Mouse (Mus musculus) CH12.LX (cell line): ENCODE measurements around the gene Myo1g. TPM values are rescaled to one million over a fixed set of nuclear protein-coding genes. Genes with fewer than 3 reads are reported as not detected.
A peak's percentile ranks its signal among the peaks of the same experiment; 100 is the strongest.

Experiments
- DNase-seq: peaks from one replicate; pipeline ENCODE4 v3.0.0-alpha.2; 2013; ENCODE audit errors: extremely low read depth
- H3K27ac ChIP-seq: 2 replicates; pipeline ENCODE4 v1.5.1; 2012; ENCODE audit warnings: low read depth, mild to moderate bottlenecking, control low read depth, moderate library complexity; ENCODE audit not compliant: insufficient read depth
- H3K27me3 ChIP-seq: replicated peaks from 2 replicates; pipeline ENCODE3; 2012; ENCODE audit warnings: inconsistent platforms
- H3K36me3 ChIP-seq, 2 experiments: replicated peaks in 1 of 2; 2 replicates each; pipeline versions ENCODE3 to v1.6.1; 2012; ENCODE audit warnings: inconsistent platforms in 1 of 2, low read length in 1 of 2, mild to moderate bottlenecking in 1 of 2, mixed read lengths in 1 of 2, moderate library complexity in 1 of 2; ENCODE audit not compliant: control insufficient read depth in 1 of 2, insufficient read depth in 1 of 2
- H3K4me1 ChIP-seq, 2 experiments: 2 replicates each; pipeline ENCODE4 v1.6.1; 2012; ENCODE audit warnings: inconsistent platforms in 1 of 2, moderate library complexity in 1 of 2; ENCODE audit not compliant: insufficient read depth in 2 of 2, control insufficient read depth in 1 of 2
- H3K4me2 ChIP-seq: 2 replicates; pipeline ENCODE4 v1.6.1; 2012; ENCODE audit warnings: low read depth, mild to moderate bottlenecking, control low read depth; ENCODE audit not compliant: poor library complexity, insufficient read depth, severe bottlenecking
- H3K4me3 ChIP-seq, 3 experiments: fragments of 150-350 bp in 1 of 3; sonication (generic) in 1 of 3; replicated peaks in 1 of 3; 2 replicates each; pipeline versions ENCODE3 to v1.5.1; 2011 to 2012; ENCODE audit warnings: low read depth in 2 of 3, low read length in 2 of 3, mild to moderate bottlenecking in 2 of 3, moderate library complexity in 2 of 3, control low read depth in 1 of 3, improper control_type of control experiment in 1 of 3, inconsistent platforms in 1 of 3, mixed read lengths in 1 of 3; ENCODE audit not compliant: poor library complexity in 1 of 3
- H3K79me2 ChIP-seq: replicated peaks from 2 replicates; pipeline ENCODE4 v1.6.1; 2012; ENCODE audit warnings: mild to moderate bottlenecking, moderate library complexity; ENCODE audit not compliant: control insufficient read depth, poor library complexity, insufficient read depth, severe bottlenecking; ENCODE audit errors: extremely low read depth
- H3K9ac ChIP-seq: 2 replicates; pipeline ENCODE4 v1.6.1; 2012; ENCODE audit warnings: low read depth, mild to moderate bottlenecking, control low read depth, moderate library complexity; ENCODE audit not compliant: insufficient read depth
- H3K9me3 ChIP-seq: replicated peaks from 2 replicates; pipeline ENCODE3; 2012; ENCODE audit warnings: low read length, inconsistent platforms, mixed read lengths
- CHD1 ChIP-seq: IDR thresholded peaks from 2 replicates; pipeline ENCODE4 v1.6.1; 2012; ENCODE audit warnings: low read depth, low read length, improper control_type of control experiment, inconsistent platforms
- CHD2 ChIP-seq: IDR thresholded peaks from 2 replicates; pipeline ENCODE4 v1.6.1; 2011; ENCODE audit warnings: low read length, improper control_type of control experiment
- CTCF ChIP-seq, 2 experiments: IDR thresholded peaks in 1 of 2; conservative IDR thresholded peaks in 1 of 2; 2 replicates each; pipeline ENCODE4 v1.5.1; 2011 to 2012; ENCODE audit warnings: low read depth in 2 of 2, low read length in 2 of 2, improper control_type of control experiment in 1 of 2, inconsistent platforms in 1 of 2, mild to moderate bottlenecking in 1 of 2, moderate library complexity in 1 of 2
- E2F4 ChIP-seq: IDR thresholded peaks from 2 replicates; pipeline ENCODE4 v1.6.1; 2011; ENCODE audit warnings: low read depth, low read length, improper control_type of control experiment; ENCODE audit not compliant: insufficient replicate concordance
- ETS1 ChIP-seq: conservative IDR thresholded peaks from 2 replicates; pipeline ENCODE4 v1.6.1; 2012; ENCODE audit warnings: low read depth, mild to moderate bottlenecking, inconsistent platforms, low read length, improper control_type of control experiment, moderate library complexity
- GABPA ChIP-seq: IDR thresholded peaks from 2 replicates; pipeline ENCODE4 v1.6.1; 2012; ENCODE audit warnings: low read depth, low read length, improper control_type of control experiment, inconsistent platforms; ENCODE audit not compliant: insufficient replicate concordance
- HCFC1 ChIP-seq: IDR thresholded peaks from 2 replicates; pipeline ENCODE4 v1.6.1; 2012; ENCODE audit warnings: low read depth, mild to moderate bottlenecking, inconsistent platforms, low read length, improper control_type of control experiment
- JUN ChIP-seq: IDR thresholded peaks from 2 replicates; pipeline ENCODE4 v1.6.1; 2011; ENCODE audit warnings: low read depth, mild to moderate bottlenecking, low read length, improper control_type of control experiment, moderate library complexity; ENCODE audit not compliant: insufficient read depth
- KAT2A ChIP-seq: IDR thresholded peaks from 2 replicates; pipeline ENCODE4 v1.6.1; 2012; ENCODE audit warnings: low read length, improper control_type of control experiment, inconsistent platforms; ENCODE audit not compliant: insufficient replicate concordance
- MAX ChIP-seq: IDR thresholded peaks from 2 replicates; pipeline ENCODE4 v1.6.1; 2011; ENCODE audit warnings: low read length, improper control_type of control experiment
- MAZ ChIP-seq: IDR thresholded peaks from 2 replicates; pipeline ENCODE4 v1.6.1; 2012; ENCODE audit warnings: low read depth, mild to moderate bottlenecking, inconsistent platforms, low read length, improper control_type of control experiment, moderate library complexity
- MXI1 ChIP-seq: IDR thresholded peaks from 2 replicates; pipeline ENCODE4 v1.6.1; 2011; ENCODE audit warnings: mild to moderate bottlenecking, low read depth, low read length, improper control_type of control experiment
- MYC ChIP-seq: IDR thresholded peaks from 2 replicates; pipeline ENCODE4 v1.6.1; 2011; ENCODE audit warnings: low read depth, mild to moderate bottlenecking, improper control_type of control experiment, low read length
- PAX5 ChIP-seq: IDR thresholded peaks from 2 replicates; pipeline ENCODE4 v1.6.1; 2012; ENCODE audit warnings: low read length, inconsistent platforms, mixed read lengths
- POLR2A ChIP-seq: IDR thresholded peaks from 2 replicates; pipeline ENCODE4 v1.6.1; 2011; ENCODE audit warnings: low read depth, mild to moderate bottlenecking, improper control_type of control experiment, low read length
- POLR2AphosphoS2 ChIP-seq: IDR thresholded peaks from 2 replicates; pipeline ENCODE4 v1.6.1; 2011; ENCODE audit warnings: low read depth, low read length, improper control_type of control experiment
- RCOR1 ChIP-seq: conservative IDR thresholded peaks from 2 replicates; pipeline ENCODE4 v1.6.1; 2012; ENCODE audit warnings: low read depth, mild to moderate bottlenecking, inconsistent platforms, low read length, improper control_type of control experiment
- TBP ChIP-seq: conservative IDR thresholded peaks from 2 replicates; pipeline ENCODE4 v1.6.1; 2011; ENCODE audit warnings: low read depth, low read length, improper control_type of control experiment
- TCF12 ChIP-seq: IDR thresholded peaks from 2 replicates; pipeline ENCODE4 v1.6.1; 2014; ENCODE audit warnings: low read depth, mild to moderate bottlenecking, inconsistent platforms, low read length, improper control_type of control experiment
- UBTF ChIP-seq: IDR thresholded peaks from 2 replicates; pipeline ENCODE4 v1.6.1; 2012; ENCODE audit warnings: low read depth, mild to moderate bottlenecking, inconsistent platforms, low read length, improper control_type of control experiment, moderate library complexity
- USF2 ChIP-seq: conservative IDR thresholded peaks from 2 replicates; pipeline ENCODE4 v1.6.1; 2011; ENCODE audit warnings: low read depth, low read length, improper control_type of control experiment
- ZC3H11A ChIP-seq: IDR thresholded peaks from 2 replicates; pipeline ENCODE4 v1.6.1; 2012; ENCODE audit warnings: low read depth, mild to moderate bottlenecking, inconsistent platforms, low read length, improper control_type of control experiment
- ZNF384 ChIP-seq: IDR thresholded peaks from 2 replicates; pipeline ENCODE4 v1.6.1; 2012; ENCODE audit warnings: low read depth, low read length, improper control_type of control experiment, inconsistent platforms
- dilution Hi-C: fragments of 300-500 bp; cut with MboI; formaldehyde crosslinking; loops from 2 replicates; pipeline ENCODE4 v1.14.3; 2020; ENCODE audit warnings: low sequenced_read_pairs; ENCODE audit not compliant: extremely low pct_unique_long_range_greater_than_20kb, extremely low pct_ligation_motif_present
- in situ Hi-C: fragments of 300-500 bp; cut with MboI; formaldehyde crosslinking; loops from 3 replicates; pipeline ENCODE4 v1.14.3; 2019; ENCODE audit warnings: low sequenced_read_pairs, low pct_ligation_motif_present, low pct_unique_long_range_greater_than_20kb, mixed read lengths
- polyA plus RNA-seq: library from polyadenylated mRNA; unstranded; fragments of >175 nt; gene quantifications from 2 replicates; pipeline ENCODE4 v1.2.1, GENCODE M21; 2012; ENCODE audit warnings: low read depth; ENCODE audit not compliant: insufficient read length
- total RNA-seq, 2 experiments: library from RNA; depleted of rRNA; stranded (reverse); fragments of 300-350 nt in 1 of 2; fragments of >200 nt in 1 of 2; gene quantifications; 2 replicates each; pipeline ENCODE4 v1.2.3; 2012 to 2014

Myo1g gene
- total and polyA plus RNA-seq, 3 experiments = 268 to 335 (median 284) TPM

- no peak overlapping the region for H3K4me2 ChIP-seq
- peaks cover 22% of the 10 kb centered on the region for H3K79me2 ChIP-seq
- H3K36me3 ChIP-seq = peaks cover 9 to 16% of the 10 kb centered on the region in 2 experiments
- no peak overlapping the region for H3K9ac ChIP-seq
- no peak overlapping the region for H3K27ac ChIP-seq
- H3K27me3 ChIP-seq = no peaks in the 10 kb centered on the region
- H3K9me3 ChIP-seq = peaks cover 5% of the 10 kb centered on the region
- DNase-seq = no peak
- dilution Hi-C loops (no loop called here), in situ Hi-C loops (no loop called here)
- TF ChIP-seq ZC3H11A (no peak), GABPA (no peak), ZNF384 (no peak), CTCF (conservative IDR thresholded peaks at IDR 0.05 in 1 of 2, IDR thresholded peaks at IDR 0.05 in 1 of 2; ENCODE audit: low read depth in 2 of 2, low read length in 2 of 2) (no peak), TCF12 (no peak), JUN (no peak), RCOR1 (no peak), USF2 (no peak), E2F4 (no peak), KAT2A (no peak), HCFC1 (no peak), TBP (no peak), UBTF (no peak), ETS1 (no peak), POLR2AphosphoS2 (no peak), CHD2 (no peak), CHD1 (no peak), POLR2A (no peak), MAZ (no peak), PAX5 (no peak)
- TF ChIP-seq, all 38 proteins: peak for 0
- Histone ChIP-seq H3K4me1 (peaks cover 1 to 17% of the 10 kb centered on the region in 2 experiments; a peak in 3 of 4 replicates), H3K4me3 (no peak overlapping the region)
These were observed 10.0 kb upstream of the Myo1g start for GRCm38 (mm10) chr11:6530746-6531145.

DNA sequence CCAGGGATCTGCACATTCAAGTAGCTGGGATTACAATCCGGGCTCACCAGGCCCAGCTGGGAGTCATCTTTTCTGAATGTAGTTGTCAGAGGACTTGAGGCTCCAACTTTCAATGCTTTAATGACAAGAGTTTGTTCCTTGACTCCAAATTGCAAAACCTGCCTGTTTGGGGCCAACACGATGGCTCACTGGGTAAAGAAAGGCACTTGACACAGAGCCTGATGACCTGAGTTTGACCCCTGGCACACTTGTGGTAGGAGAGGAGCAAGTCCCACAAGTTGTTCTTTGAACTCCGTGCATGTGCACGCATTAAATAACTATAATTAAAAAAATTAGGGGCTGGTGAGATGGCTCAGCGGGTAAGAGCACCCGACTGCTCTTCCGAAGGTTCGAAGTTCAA, 9.2 kb upstream of the Myo1g start:
- no peak for DNase-seq
- H3K4me1 ChIP-seq = peaks cover 5 to 24% of the 10 kb centered on the region in 2 experiments
- TF ChIP-seq CHD2 = no peak
- no peak for TF ChIP-seq CHD1
- TF ChIP-seq MAZ = no peak
- no peak for TF ChIP-seq MYC
- 0 out of 2 replicates have a peak, but pooled peaks have one; percentile 16 for TF ChIP-seq MAX
- 0 out of 2 replicates have a peak, but pooled peaks have one; percentile 26 for TF ChIP-seq POLR2A
- no peak for TF ChIP-seq MXI1
- peaks cover 16 to 23% of the 10 kb centered on the region in 2 experiments for H3K36me3 ChIP-seq
- H3K9me3 ChIP-seq = peaks cover 5% of the 10 kb centered on the region
- peak overlapping the region; percentile 84 for H3K9ac ChIP-seq
- dilution Hi-C loops (no loop called here), in situ Hi-C loops (no loop called here)
- H3K27ac ChIP-seq = no peak overlapping the region
- H3K27me3 ChIP-seq = no peaks in the 10 kb centered on the region
- H3K79me2 ChIP-seq = peaks cover 26% of the 10 kb centered on the region
- H3K4me3 ChIP-seq = no peak overlapping the region
- H3K4me2 ChIP-seq = peak overlapping the region; percentile 82
